Mouse (Mus musculus) MN1 (cell line): ENCODE results near the gene Capn11.

Source experiments
- DNase-seq: peaks from one replicate; pipeline ENCODE4 v3.0.0-alpha.2; 2016; ENCODE audit warnings: low spot score

Gene Capn11

DNA sequence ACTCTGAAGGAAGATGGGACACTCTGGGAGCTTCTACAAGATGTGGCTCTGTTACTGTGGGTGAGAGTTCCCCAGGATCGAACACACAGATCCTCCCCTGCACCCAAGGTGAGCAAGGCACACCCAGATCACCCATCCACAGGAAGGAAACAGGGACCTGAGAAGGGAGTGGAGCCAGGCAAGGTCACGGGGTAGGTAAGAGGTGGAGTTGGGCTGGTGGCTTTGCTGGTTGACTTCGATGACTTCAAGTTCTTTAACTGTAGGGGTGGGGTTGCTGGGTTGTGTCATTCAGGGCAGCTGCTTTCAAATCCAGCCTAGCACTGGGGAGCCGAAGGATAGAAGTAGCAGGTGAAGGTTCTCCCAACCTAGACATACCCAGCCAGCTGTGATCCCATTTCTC lies 23.7 kb upstream of the Capn11 start:
- DNase-seq = no peak

GRCm38 (mm10) chr17:45681588-45681987 lies 22.5 kb upstream of the Capn11 start:
- DNase-seq = peak; percentile 39

GRCm38 (mm10) chr17:45680391-45680980 lies 21.4 kb upstream of the Capn11 start:
- DNase-seq = peak; percentile 71

GRCm38 (mm10) chr17:45678106-45678505 lies 19.0 kb upstream of the Capn11 start:
- peak; percentile 51 for DNase-seq

- DNase-seq = no peak
Measured at GRCm38 (mm10) chr17:45672598-45672997, 13.5 kb upstream of the Capn11 start.

DNA sequence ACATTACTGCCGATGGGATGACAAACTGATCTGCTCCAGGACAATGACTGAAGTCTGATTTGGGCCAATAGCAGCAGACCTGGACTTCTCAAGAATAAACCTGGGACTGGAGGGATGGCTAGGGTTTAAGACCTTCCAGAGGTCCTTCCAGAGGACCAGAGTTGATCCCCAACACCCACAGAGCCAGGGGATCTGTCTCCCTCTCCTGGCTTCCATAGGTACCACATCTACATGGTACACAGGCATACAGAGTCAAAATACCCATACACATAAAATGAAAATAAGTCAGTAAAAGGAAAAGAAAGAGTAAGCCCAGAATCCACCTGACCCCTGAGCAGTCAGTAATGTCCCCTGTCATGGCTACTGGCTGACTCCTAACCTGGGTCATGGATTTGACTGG lies 12.7 kb upstream of the Capn11 start:
- DNase-seq = peak; percentile 52

DNA sequence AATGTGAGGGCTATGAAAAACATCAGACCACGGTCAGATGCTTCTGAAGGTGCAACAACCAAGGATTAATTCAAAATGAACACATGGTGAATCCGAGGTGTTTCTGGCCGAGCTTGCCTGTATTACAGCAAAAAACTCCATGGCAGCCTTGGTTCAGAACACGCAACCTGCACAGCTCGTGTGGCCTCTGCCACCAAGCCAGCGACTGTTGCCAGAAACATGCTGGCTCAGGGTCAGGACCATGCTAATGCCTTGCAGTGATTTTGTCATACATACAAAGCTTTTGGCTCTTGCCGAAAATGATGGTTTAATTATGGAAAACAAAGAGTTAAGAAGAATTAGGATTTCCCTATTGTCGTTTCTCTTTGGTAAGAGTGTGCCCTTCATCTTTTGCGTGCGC lies 8.9 kb upstream of the Capn11 start:
- no peak for DNase-seq

GRCm38 (mm10) chr17:45667481-45667880 lies 8.4 kb upstream of the Capn11 start:
- DNase-seq = no peak

DNA sequence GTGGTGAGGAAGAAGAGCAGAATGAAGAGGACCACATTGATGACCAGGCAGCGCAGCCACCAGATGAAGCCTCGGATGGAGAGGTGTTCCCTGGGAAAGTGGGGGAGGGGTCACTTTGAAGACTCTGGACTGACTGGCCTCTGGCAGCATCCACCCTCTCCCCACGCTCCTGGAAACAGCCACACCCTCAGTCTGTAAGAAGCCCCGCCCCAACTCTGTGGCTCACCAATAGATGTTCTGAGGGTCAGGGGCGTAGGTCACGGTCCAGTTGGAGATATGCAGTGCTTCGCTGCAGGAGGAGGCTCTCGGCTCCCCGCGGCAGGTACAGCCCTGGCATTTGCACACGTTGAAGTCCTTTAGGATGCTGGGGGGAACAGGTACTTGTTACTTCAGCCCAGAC lies 7.0 kb upstream of the Capn11 start:
- DNase-seq = no peak

GRCm38 (mm10) chr17:45664608-45665007 lies 5.5 kb upstream of the Capn11 start:
- no peak for DNase-seq

GRCm38 (mm10) chr17:45663106-45663919 lies 4.2 kb upstream of the Capn11 start:
- DNase-seq = peak; percentile 42

DNA sequence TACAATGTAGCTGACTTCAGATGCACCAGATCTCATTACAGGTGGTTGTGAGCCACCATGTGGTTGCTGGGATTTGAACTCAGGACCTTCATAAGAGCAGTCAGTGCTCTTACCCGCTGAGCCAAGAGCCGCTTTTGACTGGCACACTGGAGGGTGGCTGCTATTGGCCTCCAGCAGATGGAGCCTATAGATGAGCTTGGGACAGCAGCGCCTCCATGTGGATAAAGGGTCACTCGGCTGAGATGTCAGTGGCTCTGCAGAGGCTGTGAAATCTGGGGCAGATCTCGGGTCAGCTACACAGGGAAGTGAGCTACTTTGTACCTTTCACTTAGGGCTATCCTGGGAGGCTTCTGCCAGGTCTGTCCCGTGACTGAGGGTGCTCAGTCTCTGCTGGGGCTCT lies 3.3 kb downstream of the Capn11 start:
- peak; percentile 59 for DNase-seq

- DNase-seq = no peak
Measured at GRCm38 (mm10) chr17:45653233-45653632, 5.9 kb downstream of the Capn11 start.

DNA sequence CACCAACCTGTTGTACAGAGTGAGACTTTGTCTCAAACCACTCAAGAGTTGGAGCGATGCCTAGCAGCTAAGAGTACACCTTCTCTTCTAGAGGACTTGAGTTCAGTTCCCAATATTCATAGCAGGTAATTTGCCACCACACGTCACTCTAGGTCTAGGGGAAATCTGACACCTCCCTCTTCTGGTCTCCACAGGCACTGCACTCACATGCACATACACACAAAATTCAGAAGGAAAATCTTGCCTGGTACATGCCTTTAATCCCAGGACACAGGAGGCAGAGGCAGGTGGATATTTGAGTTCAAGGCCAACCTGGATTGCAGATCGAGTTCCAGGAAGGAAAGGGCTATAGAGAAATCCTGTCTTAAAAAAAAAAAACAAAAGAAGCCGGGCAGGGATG lies 14.9 kb downstream of the Capn11 start:
- DNase-seq = no peak

- DNase-seq = peak; percentile 81
Measured at GRCm38 (mm10) chr17:45642701-45643100, 16.4 kb downstream of the Capn11 start.

DNA sequence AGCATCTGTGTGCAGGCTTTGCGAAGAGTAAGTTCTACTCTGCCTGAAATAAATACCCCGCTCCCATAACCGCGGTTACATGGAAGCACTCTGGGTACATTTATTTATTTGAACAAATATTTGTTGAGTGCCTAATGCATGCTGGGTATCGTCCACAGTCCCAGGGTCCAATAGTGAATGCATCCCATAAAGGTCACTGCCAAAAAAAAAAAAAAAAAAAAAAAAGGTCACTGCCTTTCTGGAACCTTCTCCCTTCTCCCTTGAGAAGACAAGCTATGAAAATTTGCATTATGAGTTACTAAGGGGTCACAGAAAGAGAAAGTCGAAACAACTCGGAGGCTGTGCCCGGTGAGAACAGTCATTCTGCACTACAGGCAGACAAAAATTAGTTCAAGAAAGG lies 17.1 kb downstream of the Capn11 start:
- no peak for DNase-seq

- DNase-seq = no peak
Measured at GRCm38 (mm10) chr17:45638596-45639295, 20.4 kb downstream of the Capn11 start.

- DNase-seq = no peak
Measured at GRCm38 (mm10) chr17:45634033-45634432, 25.1 kb downstream of the Capn11 start.

GRCm38 (mm10) chr17:45631940-45632339 lies 27.2 kb downstream of the Capn11 start:
- DNase-seq = no peak

GRCm38 (mm10) chr17:45630992-45631391 lies 28.1 kb downstream of the Capn11 start:
- DNase-seq = no peak

DNA sequence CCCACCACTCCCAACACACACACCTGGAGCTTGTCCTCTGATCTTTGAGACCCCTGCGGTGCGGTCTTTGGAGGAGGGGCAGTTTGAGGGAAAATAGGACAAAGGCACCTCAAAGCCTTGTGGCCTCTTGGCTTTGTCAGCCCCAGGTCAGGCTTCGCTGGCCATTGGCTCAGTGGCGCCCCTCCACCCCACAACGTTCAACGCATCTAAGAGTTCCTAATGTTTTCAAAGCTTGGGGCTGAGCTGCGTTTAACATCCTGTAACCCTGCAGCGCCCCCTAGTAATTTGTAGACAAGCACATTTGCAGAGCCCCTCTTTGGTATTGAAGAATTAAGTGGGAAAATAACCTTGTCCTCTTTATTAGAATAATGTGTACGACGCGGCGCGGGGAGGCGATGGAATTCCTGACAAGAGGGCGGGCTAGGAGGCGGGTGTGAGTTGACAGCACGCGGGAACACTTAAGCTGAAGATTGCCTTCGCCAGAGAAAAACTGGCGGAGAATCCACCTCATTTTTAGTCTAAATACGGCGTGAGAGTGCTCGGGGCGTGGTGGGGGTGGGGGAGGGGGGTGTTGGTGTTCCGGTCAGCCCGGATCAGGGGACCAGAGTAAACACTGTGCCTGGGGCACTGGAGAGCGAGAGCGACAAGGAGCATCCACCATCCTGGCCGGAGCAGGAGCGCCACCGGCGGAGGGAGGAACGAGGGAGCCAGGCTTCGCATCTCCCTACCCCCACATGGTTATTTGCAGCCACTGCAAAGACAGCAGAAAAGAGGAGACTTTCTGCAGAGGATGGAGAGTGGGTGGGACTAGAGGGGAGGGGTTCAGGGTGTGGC lies 29.0 kb downstream of the Capn11 start:
- DNase-seq = peak; percentile 81
